Mouse (Mus musculus): ENCODE data around the gene Rbx1.

DNA sequence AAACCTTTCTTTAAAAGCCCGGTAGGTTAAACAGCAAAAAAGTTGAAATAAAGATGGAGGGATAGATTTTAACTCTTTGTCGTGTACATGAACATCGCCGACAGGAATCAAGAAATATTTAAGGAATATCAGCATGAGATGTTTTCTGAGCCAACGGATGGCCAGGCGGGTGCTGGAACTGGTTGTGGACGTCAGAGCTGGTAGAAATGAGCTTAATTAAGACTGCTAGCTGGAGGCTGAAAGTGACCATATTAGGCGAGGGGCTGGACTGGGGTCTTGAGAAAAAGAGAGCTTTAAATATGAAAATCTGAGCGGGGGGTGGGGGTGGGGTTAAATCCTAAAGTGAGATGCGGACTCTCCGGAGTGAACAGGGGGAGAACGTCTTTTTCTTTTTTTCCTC is 57.8 kb downstream of the Rbx1 start:
- TF ChIP-seq CTCF (IDR thresholded peaks at IDR 0.05; ENCODE audit: low read depth) (no peak), EP300 (IDR thresholded peaks at IDR 0.05; ENCODE audit: low read depth) (no peak)

All from liver, postnatal 0 days (tissue).